Mouse (Mus musculus): Measurements from ENCODE around the gene Chodl. TPM values are rescaled to one million over a fixed set of nuclear protein-coding genes. Genes with fewer than 3 reads are reported as not detected.

Chodl gene
- polyA plus RNA-seq, 1 experiment from 2014 or later = 0.18 TPM

Other genes starting within 250 kb of the Chodl start
- not detected in 2 replicates for gene Tmprss15, start 160.1 kb downstream of the Chodl start, polyA plus RNA-seq (2016; fragmentation: Nextera tagmentation; extraction: Ambion mirVana)

Measured in liver, embryonic 12.5 days (tissue).